13 mouse cellular contexts compared by ENCODE assay signal in the genomic region with DNA sequence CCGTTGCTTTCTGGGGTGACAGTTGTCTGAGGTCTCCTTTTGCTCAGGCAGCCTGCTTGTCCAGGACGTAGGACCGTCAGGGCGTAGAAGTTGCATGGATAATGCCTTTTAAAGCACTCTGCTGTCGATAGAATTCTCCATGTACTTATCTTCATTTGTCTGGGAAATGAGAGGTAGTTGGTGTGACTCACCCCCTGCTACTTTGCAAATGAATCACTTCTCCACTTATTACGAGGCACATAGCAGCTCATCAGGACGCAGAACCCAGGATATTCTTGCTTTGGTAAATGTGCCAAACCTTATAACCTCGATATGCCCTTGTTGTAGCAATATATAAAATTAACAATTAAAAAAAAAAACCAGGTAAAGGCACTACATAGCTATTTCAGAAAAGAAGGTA.
"Had no signal": no experiment of that assay in that cellular context is flagged by ENCODE, and none has a peak within 500 bp of the region (broad histone marks: within the 10 kb centered on the region; RNA-seq: fewer than 3 reads in every experiment).

No protein-coding gene starts in this region.

- H3K4me3 ChIP-seq: limb, embryonic 13.5 days; midbrain, embryonic 12.5 days had no signal

- H3K4me1 ChIP-seq: limb, embryonic 13.5 days; midbrain, embryonic 12.5 days had no signal

- DNase-seq: kidney, adult 8-10 months; kidney, postnatal 36 days; layer of hippocampus, adult 9-11 months; layer of hippocampus, postnatal 36 days; lung, adult 18-20 months; spleen, adult 18-20 months; thymus, adult 18-20 months; thymus, postnatal 14 days had no signal

- H3K9ac ChIP-seq: limb, embryonic 13.5 days; liver, embryonic 14.5 days; midbrain, embryonic 12.5 days had no signal

- ATAC-seq: midbrain, embryonic 16.5 days had no signal

- H3K36me3 ChIP-seq: limb, embryonic 13.5 days; midbrain, embryonic 12.5 days had no signal

- H3K4me2 ChIP-seq: limb, embryonic 13.5 days; midbrain, embryonic 12.5 days had no signal

- H3K27ac ChIP-seq: kidney, postnatal 0 days; limb, embryonic 13.5 days; liver, embryonic 14.5 days; midbrain, embryonic 12.5 days had no signal

- H3K27me3 ChIP-seq: limb, embryonic 13.5 days; midbrain, embryonic 12.5 days had no signal

- H3K9me3 ChIP-seq: limb, embryonic 13.5 days; midbrain, embryonic 12.5 days had no signal
